Mouse (Mus musculus) left cerebral cortex, adult 11 months (tissue): ENCODE data around the gene Tmem132a.

Experiments used
- DNase-seq: peaks from one replicate; pipeline ENCODE4 v3.0.0; 2022; ENCODE audit warnings: low spot score

The Tmem132a gene

DNA sequence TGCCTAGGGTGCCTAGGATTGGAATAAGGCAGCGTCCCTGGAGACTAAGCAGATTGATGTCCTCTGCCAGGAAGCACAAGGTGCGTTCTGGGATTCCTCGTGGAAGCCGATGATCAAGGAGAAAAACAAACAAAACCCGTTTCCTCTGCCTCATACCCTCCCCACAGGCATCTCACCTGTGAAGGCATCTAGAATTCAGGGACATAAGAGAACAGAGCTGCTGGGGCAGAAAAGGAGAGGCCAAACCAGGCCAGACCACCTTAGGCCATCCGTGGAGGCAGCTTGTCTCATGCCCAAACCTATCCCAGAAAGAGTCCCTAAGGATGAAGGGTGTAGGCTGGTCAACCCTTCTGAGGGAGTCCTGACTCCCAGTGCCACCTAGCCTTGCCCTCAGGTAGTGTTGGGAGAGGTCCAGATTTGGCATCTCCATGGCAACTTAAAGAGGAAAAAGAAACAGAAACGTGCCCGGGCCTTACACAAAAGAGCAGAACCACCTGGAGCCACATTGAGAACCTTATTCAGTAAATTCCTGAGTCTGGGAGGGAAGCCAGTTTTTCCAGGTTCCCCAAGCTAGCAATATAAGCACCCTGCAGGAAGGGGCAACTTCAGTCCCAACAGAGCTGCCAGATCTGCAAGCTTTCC, at the start of gene Tmem132a:
TSS of gene Tmem132a (minus strand) at position 55 of the 642 bp plus-strand sequence.
- DNase-seq: no peak

DNA sequence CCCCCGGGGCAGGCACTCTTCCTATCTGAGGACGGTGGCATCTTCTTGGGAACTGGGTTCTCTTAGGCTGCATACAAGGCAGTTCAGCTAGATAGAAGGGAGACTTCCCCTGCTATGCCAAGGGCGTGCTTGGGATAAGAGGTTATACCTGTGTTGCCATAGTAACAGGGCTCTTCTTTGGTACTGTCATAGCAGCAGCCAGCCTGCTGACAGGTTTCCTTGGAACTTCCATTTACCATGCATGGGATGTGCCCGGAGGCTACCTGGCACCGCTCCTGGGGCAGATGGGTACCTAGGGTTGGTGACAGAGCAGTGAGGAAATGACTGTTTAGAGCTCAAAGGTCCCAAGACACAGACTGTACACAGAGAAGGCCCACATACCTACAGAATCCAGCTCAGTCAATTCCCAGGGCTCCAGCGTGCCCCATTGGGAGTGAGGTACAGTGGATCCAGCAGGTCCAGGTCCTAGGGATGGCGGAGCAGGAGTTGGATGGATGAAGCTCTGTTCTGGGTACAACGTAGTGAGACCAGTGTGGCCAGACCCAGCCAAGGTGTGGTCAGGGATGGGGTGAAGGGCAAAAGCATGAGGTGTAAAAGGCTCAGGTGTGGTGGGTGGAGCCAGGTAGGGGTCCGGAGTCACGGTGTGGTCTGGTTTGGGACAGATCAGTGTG, 48.7 kb upstream of the Tmem132a start:
- no peak for DNase-seq

DNA sequence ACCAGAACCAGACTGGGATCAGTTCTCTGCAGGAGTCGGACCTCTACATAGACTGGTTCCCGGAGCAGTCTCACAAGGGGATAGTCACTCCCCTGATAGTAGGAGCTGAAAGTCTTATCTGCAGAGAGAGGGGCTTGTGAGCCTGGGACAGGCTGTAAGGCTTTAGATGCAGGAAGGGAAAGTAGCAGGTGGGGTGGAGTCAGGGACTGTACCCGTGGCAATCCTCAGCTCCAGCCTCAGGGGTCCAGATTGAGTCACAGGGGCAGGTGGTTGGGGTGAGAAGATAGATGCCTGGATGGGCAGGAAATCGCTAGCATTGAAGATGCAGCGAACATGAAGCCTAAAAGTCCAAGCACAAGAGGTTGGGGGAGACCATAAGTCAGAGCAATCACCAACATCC, 46.8 kb upstream of the Tmem132a start:
- DNase-seq: no peak

DNA sequence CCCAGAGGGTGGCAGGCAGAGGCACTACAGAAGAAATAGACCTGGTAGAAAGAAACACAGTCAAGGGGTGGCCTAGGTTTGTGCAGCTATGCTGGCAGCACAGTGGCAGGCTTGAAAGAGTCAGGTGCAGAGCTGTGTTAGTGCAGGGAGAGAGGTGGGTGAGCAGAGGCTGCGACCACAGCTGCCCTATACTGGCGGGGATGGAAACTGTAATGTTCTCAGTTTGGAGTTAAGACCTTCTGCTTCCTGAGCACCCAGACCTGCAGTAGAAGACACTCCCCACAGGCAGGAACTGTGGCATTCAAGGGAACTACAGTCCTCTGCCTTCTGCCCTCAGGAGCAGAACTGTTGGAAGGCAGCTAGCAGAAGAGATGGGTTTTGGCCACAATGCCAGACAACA, 45.1 kb upstream of the Tmem132a start:
- no peak for DNase-seq

DNA sequence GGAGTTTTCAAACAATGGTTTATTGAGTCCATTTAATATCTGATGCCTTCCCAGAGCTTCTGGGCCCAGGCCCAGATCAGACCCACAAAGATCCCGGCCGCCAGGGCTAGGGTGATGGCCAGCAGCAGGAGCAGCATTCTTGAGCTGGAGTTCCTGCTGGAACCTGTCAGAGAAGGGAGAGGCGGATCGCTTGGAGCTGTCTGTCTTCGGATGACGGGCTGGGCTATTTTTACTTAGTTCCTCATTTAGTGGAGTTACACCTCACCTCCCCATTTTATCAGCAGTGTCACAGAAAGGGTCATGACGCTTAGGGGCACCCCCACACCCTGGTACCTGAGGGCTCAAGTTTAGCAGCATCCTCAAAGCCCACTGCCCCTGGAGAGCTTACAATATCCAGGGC, 44.6 kb upstream of the Tmem132a start:
- no peak for DNase-seq

DNA sequence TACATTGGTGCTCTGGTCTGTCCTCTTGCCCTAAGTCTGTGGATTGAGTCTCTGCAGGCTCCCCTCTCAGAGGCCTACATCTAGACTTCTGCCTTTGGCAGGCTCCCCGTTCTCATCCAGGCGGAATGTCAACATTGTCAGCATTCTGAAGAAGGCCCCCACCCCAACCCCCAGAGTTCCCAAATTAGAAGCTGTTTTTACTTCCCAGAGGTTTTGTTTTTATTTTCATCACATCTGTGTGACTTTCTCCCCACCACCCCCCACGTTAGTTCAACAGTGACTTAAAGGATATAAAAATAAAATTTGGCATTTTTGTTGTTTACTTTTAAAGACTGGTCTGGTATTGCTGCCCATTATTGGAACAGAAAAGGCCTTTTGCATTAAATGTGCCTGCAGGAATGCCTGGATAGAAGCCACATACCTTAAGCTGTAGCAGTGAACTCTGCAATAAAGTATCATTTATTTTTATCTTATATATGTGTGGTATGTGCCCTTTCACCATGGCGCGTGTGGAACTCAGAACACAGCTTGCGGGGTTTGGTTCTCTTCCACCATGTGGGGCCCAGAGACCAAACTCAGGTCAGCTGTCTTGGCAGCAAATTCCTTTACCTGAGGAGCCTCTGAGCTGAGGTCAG, 39.5 kb upstream of the Tmem132a start:
- DNase-seq: no peak

DNA sequence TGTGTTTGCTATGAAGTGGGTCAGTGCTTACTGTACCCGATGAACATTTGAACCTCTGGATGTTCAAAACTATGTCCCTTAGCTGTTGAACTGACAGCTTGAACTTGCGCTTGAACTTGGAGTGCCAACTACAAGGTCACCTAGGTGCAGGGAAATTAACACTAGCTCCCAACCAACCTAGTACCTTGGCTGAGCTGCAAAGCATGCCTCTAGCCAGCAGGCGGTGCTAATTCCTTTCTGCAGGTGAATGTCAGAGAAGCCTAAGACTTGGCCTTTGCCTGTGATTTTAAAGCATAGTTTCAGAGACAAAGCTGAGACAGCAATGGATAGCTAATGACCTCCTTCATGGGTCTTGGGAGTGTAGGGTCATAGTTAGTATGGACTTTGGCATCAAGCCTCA, 38.2 kb upstream of the Tmem132a start:
- no peak for DNase-seq

DNA sequence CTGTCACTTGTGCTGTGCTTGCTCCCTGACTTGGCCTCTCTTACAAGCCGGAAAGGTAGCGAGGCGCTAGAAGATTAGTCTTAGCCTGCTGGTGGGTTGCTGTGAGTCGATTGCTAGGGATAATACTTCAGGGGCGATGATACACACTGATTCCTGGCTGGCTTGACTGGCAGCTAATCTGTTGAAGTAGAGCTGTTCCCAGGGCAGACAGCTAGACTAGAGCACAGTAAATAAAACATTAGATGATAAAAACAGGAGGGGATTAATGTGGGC, 35.9 kb upstream of the Tmem132a start:
- no peak for DNase-seq

DNA sequence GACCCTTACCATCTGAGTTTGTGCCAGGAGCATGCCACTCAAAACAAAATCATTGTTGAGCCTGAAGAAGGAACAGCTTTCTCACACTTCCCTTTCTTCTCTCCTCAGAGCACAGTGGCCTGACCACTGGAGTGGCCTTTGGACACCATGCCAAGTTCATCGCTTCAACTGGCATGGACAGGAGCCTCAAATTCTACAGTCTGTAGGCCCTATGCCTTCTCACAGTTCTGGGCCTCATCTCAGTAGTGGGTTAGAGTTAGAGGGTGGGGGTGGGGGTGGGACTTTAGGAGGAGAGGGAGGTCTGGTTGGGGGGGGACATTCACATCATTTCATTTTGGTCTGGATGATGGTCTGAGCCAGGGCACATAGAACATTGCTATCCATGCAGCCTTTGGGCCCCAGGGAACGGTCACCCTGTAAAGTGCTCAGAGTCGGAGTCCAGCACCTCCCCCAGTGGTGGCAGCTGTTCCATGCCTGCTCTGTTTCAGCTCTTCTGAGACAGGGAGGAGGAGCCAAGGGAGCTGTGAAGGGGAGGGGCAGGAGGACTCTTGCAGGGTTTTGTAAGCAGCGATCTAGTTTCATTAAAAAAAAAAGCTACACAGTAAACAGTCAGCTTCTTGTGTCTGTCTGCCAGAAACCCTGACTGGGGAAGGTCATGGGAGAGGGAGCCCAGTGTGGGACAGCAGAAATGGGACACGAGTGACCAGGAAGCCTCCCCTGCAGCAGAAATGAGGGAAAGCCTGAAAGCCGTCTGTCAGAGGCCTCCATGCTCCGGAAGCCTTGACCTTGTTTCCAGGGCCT, 35.4 kb upstream of the Tmem132a start:
- DNase-seq: peak; percentile 53

DNA sequence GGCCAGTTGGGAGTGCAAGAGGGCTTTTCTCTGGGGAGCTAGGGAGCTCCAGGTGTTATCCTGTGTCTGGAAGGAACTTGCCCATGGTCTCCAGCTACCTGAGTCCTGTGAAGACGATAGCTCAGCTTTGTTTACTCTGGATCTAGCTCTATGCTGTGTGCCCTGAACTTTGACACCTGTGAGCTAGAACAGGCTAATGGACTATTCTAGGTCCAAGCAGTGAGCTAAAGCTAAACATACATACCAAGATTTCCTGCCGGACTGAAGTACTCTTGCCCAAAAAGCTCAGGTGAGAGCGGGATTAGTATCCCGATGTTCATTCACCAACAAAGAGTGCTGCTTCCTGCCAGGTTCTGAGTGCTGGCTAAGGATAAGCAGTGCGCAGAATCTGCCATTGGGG, 34.8 kb upstream of the Tmem132a start:
- DNase-seq: no peak

DNA sequence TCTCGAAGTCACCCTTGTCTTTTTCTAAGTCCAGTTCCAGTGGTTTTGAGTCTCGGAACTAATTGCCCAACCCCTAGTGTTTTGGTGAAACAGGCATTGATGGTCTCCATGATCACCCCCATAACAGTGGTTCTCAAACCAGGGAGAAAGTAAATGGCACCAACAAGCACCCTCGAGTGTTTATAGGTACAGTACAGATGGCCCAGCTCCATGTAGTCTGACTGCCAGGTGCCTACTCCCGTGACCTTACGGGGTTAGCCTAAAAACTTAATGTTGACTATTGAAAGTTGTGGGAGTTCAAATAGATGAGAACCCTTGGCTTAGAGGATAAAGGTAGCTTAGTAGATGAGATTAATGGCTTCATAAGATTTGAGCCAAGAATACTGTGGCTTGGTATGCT, 31.3 kb upstream of the Tmem132a start:
- no peak for DNase-seq

DNA sequence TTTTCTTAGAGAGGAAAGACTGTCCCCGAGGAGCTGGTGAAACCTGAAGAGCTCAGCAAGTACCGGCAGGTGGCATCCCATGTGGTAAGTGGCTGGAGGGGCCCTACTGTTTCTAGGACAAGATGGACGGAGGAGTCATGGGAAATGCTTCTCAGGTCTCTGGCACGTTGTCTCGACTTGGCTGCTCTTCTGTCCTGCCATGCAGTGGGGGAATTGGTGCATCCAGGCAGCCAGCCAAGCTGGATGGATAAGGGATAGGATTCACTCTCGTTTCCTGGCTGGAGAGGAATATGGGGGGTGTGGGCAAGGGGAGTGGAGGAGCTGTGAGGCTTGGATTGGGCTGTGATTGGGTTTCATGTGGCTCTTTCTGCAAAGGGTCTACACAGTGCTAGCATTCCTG, 30.6 kb upstream of the Tmem132a start:
- no peak for DNase-seq

DNA sequence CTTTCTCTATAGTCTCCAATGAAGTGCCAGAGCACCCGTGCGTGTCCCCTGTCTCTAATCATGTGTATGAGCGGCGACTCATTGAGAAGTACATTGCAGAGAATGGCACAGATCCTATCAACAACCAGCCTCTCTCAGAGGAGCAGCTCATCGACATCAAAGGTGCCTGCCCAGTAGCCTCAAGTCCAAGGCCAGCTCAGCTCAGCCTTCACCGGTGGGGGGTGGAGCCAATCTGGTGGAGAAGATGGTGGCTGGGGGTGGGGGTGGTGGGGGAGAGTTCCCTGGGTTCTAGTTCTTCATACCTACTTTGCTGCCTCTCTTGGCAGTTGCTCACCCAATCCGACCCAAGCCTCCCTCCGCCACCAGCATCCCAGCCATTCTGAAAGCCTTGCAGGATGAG, 27.8 kb upstream of the Tmem132a start:
- no peak for DNase-seq

DNA sequence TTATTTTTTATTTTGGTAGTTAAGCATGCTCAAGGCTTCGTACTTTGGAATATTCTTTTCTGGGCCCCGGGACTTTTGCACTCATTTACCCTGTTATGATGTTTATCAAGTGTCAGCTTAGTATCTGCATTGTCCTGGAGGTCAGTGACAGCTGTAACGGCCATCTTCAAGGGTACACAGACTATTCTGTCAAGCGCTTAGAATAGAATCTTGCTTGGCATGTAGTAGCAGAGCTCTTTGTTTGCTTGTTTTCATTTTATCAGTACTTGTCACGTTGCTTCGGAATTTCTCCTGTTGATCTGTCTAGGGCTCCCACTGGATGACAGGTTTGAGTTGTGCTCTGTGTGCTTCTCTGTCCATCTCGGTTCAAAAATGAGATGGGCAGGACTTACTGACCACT, 27.1 kb upstream of the Tmem132a start:
- no peak for DNase-seq

DNA sequence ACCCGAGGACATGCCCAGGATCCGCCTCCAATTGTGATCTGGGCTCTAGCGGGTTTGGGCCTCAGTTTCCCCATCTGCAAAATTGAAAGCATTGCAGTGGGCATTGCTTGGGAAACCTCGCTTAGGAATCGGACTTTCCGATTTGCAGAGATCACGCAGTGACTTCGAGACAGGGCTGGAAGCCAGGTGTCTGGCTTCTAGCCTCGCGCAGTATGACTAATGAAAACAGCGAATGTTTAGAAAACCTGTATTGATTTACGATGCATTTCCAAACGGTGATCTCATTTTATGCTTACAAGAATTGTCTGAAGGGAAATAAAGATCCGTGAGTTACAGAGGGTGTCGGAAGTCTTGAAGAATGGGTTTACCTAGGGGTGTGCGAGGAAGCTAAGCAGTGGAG, 26.0 kb upstream of the Tmem132a start:
- DNase-seq: no peak

DNA sequence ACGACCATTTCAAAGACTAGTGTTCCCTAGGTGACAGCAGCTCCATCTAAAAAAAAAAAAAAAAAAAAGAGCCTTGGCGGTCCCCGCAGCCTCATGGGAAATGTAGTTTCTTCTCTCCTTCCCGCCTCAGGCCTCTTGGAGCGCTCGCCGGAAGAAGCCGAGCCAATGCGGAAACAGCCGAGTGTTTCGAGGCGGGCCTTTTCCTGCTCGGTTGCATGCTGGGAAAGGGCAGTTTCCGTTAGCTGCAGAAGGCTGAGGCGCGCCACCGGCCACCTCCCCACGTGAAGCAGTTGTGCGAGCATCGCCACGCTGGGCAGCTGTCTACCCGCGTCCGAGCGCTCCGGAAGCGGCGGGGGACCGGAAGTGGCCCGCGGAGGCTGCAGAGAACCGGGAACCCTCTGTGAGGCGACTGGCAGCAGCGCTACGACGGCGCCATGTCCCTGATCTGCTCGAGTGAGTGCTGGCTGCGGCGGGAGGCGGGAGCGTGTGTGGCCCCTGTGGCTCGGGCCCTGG, 25.3 kb upstream of the Tmem132a start, which contains the start of gene Prpf19:
TSS of gene Prpf19 (plus strand) at position 216 of the 513 bp plus-strand sequence.
- DNase-seq: peak; percentile 96

DNA sequence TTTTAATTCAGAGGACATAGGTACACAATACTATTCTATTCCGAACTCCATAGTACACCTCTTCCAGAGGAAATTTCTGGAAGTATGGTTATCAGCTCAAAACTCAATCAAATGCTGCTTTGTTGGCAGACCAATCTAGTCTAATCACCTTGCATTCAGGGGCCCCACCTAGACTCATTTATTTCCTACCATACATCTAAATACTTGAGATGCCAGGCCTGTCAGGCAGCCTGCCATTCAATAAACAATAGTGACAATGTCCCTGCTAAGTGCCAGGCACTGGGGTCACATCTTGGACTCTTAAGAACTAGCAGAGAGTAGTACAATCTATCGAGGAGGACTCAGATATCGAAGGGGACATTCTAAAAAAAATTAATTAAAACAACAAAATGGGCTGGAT, 22.5 kb upstream of the Tmem132a start:
- DNase-seq: no peak

DNA sequence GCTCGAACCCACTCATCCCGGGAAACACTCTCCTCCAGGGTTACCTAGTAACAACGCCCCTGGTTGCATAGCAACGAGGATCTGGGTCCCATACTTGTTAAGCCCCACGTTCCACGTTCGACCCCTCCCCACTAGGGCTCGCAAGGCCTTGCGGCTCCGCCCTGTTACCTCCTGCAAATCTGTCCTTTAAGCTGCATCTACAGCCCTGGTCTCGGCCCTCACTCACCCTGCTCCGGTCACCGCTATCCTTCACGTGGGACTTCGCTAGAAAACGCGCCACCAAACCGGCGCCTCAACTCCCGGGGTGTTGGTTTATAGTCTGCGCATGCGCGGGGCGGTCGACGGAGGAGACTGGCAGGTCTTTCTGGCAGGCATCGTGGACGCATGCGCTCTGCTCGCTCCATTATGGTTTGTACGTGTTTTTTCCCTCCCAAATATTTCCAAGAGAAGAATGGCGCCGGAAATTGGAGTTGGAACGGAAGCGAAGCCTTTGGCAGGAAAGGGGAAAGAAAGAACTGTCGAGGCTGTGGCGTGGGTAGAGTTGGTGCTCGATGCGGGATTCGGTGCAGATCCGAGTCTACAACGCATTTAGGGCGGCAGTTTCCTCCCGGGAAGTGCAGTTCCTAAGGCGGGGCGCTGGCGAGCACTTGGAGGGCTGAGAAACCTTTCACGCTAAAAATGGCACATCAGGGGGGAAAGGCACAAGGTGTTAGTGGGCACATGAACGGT, 11.8 kb upstream of the Tmem132a start, which contains the start of gene Tmem109:
TSS of gene Tmem109 (minus strand) at position 576 of the 729 bp plus-strand sequence.
- DNase-seq: peak; percentile 88

DNA sequence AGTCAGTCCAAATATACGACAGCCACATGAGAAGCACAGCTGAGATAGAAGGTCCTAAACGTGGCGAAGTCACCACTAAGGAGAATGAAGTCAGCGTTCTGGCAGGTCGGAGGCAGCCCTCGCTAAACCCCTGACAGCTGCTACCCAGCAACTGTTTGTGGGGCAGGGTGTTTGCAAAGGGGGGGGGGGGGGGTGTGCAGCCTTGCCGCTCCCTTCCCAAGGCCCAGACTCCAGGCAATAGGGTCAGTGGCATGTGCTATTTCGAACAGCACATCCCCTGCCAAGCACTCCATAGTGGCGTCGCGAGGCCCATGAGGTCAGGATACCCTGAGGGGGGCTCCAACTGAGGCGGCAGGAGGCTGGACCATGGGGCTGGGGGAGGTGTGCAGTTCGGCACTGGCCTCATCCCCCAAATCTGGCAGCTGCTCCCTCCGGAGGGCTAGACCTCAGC, 11.3 kb upstream of the Tmem132a start:
- no peak for DNase-seq

DNA sequence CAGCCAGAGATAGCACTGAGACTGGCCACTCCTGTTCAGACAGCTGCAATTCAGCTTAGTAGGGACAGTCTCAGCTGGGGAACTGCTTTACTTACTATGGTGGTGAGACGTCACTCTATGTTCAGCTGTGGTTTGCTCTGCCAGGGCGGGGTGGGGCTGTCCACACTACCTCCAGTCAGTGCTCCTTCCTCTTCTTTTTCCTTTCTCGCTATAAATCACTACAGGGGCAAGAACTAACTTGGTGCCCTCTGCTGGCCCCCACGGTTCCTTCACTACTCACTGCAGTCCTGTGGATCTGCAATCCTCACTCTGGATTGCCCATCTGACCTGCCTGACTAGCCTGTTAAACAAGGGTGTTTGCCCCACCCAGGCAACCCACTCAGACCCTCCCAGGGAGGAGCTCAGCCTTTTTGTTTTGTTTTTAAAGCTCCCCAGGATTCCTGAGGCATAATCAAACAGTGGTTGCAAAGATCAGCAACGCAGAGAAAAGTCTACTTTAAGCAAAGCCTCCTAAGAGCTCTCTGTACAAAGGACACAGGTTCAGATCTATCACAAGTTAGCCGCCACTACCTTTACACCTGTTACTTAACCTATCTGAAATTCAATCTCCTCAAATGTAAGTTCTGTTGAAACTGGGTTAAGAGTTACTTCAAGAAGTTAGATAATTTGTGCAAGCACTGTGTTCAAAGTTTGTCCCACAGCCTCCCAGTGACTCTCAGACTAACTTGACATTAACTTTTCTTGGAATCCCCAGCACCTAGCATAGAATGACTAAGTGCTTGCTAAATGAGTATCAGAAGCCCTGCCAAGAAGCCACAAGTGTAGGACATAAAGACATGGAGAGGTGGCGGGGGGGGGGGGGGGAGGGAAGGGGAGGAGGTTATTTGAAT, 10.6 kb upstream of the Tmem132a start:
- no peak for DNase-seq
